Mouse (Mus musculus): ENCODE measurements around the gene Rasgef1c.

The Rasgef1c gene

GRCm38 (mm10) chr11:49901659-49902458 is at the start of gene Rasgef1c:
Gene Rasgef1c (plus strand): TSS chr11:49901835.
- DNase-seq (ENCODE audit: low spot score): peak; percentile 47

GRCm38 (mm10) chr11:49855144-49855543 is 46.5 kb upstream of the Rasgef1c start:
- DNase-seq (ENCODE audit: low spot score): no peak

GRCm38 (mm10) chr11:49861139-49861538 is 40.5 kb upstream of the Rasgef1c start:
- DNase-seq (ENCODE audit: low spot score): no peak

- no peak for DNase-seq (ENCODE audit: low spot score)
Observed at GRCm38 (mm10) chr11:49863926-49864325, 37.7 kb upstream of the Rasgef1c start.

- no peak for DNase-seq (ENCODE audit: low spot score)
Observed at GRCm38 (mm10) chr11:49867320-49867719, 34.3 kb upstream of the Rasgef1c start.

- no peak for DNase-seq (ENCODE audit: low spot score)
Observed at GRCm38 (mm10) chr11:49869762-49870161, 31.9 kb upstream of the Rasgef1c start.

- DNase-seq (ENCODE audit: low spot score): no peak
Observed at GRCm38 (mm10) chr11:49871914-49872313, 29.7 kb upstream of the Rasgef1c start.

- DNase-seq (ENCODE audit: low spot score): no peak
Observed at GRCm38 (mm10) chr11:49872779-49873178, 28.9 kb upstream of the Rasgef1c start.

- DNase-seq (ENCODE audit: low spot score): peak; percentile 14
Observed at GRCm38 (mm10) chr11:49876948-49877817, 24.5 kb upstream of the Rasgef1c start.

GRCm38 (mm10) chr11:49879950-49880642 is 21.5 kb upstream of the Rasgef1c start:
- no peak for DNase-seq (ENCODE audit: low spot score)

- no peak for DNase-seq (ENCODE audit: low spot score)
Observed at GRCm38 (mm10) chr11:49883394-49883793, 18.2 kb upstream of the Rasgef1c start.

- no peak for DNase-seq (ENCODE audit: low spot score)
Observed at GRCm38 (mm10) chr11:49888469-49888868, 13.2 kb upstream of the Rasgef1c start.

- DNase-seq (ENCODE audit: low spot score): no peak
Observed at GRCm38 (mm10) chr11:49891993-49892392, 9.6 kb upstream of the Rasgef1c start.

- no peak for DNase-seq (ENCODE audit: low spot score)
Observed at GRCm38 (mm10) chr11:49893806-49894205, 7.8 kb upstream of the Rasgef1c start.

- DNase-seq (ENCODE audit: low spot score): no peak
Observed at GRCm38 (mm10) chr11:49895966-49896590, 5.6 kb upstream of the Rasgef1c start.

GRCm38 (mm10) chr11:49900043-49900442 is 1.6 kb upstream of the Rasgef1c start:
- DNase-seq (ENCODE audit: low spot score): no peak

- no peak for DNase-seq (ENCODE audit: low spot score)
Observed at GRCm38 (mm10) chr11:49900962-49901658, 525 bp upstream of the Rasgef1c start.

GRCm38 (mm10) chr11:49903333-49903732 is 1.7 kb downstream of the Rasgef1c start:
- peak; percentile 57 for DNase-seq (ENCODE audit: low spot score)

GRCm38 (mm10) chr11:49918521-49919180 is 17.0 kb downstream of the Rasgef1c start:
- no peak for DNase-seq (ENCODE audit: low spot score)

- no peak for DNase-seq (ENCODE audit: low spot score)
Observed at GRCm38 (mm10) chr11:49919304-49919703, 17.7 kb downstream of the Rasgef1c start.

GRCm38 (mm10) chr11:49923539-49923938 is 21.9 kb downstream of the Rasgef1c start:
- DNase-seq (ENCODE audit: low spot score): no peak

All from left cerebral cortex, adult 11 months (tissue).